Mouse (Mus musculus): ENCODE measurements around the gene Cyb5b. TPM values are rescaled to one million over a fixed set of nuclear protein-coding genes. Genes with fewer than 3 reads are reported as not detected.

The Cyb5b gene
- total RNA-seq, 4 experiments from 2014 or later: 101 to 106 (median 102) TPM

GRCm38 (mm10) chr8:107221924-107222851, 71.7 kb downstream of the Cyb5b start:
- no peak for DNase-seq (ENCODE audit: low spot score in 2 of 2)

- no peak for DNase-seq (ENCODE audit: low spot score in 2 of 2)
These were observed 75.7 kb downstream of the Cyb5b start for GRCm38 (mm10) chr8:107226183-107226582.

- no peak for DNase-seq (ENCODE audit: low spot score in 2 of 2)
These were observed 76.7 kb downstream of the Cyb5b start for GRCm38 (mm10) chr8:107227011-107227626.

GRCm38 (mm10) chr8:107233251-107233650, 82.8 kb downstream of the Cyb5b start:
- DNase-seq (ENCODE audit: low spot score in 2 of 2): no peak

GRCm38 (mm10) chr8:107233718-107234117, 83.3 kb downstream of the Cyb5b start:
- no peak for DNase-seq (ENCODE audit: low spot score in 2 of 2)

Other genes starting within 250 kb of the Cyb5b start
- 10 to 100 TPM; 17.4 to 18.9 (median 18.9) TPM for gene Sntb2, start 214.9 kb upstream of the Cyb5b start, total RNA-seq (2022)
- gene Vps4a, start 119.4 kb upstream of the Cyb5b start, total RNA-seq (2022): 100 to 1,000 TPM; 115 to 126 (median 119) TPM
- gene Pdf, start 102.0 kb upstream of the Cyb5b start, total RNA-seq (2022): 10 to 100 TPM; 24.2 to 29.8 (median 27.6) TPM
- 10 to 100 TPM; 25.3 to 26.4 (median 26.3) TPM for gene Cog8, start 94.0 kb upstream of the Cyb5b start, total RNA-seq (2022)
- gene Nip7, start 93.8 kb upstream of the Cyb5b start, total RNA-seq (2022): 10 to 100 TPM; 43.3 to 54.1 (median 44.1) TPM
- gene Tmed6, start 85.0 kb upstream of the Cyb5b start, total RNA-seq (2022): not detected
- 10 to 100 TPM; 37.2 to 42.3 (median 38.5) TPM for gene Terf2, start 54.1 kb upstream of the Cyb5b start, total RNA-seq (2022)
- gene Nfat5, start 142.8 kb downstream of the Cyb5b start, total RNA-seq (2022): 10 to 100 TPM; 46.1 to 69.6 (median 60.0) TPM

Measured in left cerebral cortex, adult 8-10 months (tissue).